In the genomic region with DNA sequence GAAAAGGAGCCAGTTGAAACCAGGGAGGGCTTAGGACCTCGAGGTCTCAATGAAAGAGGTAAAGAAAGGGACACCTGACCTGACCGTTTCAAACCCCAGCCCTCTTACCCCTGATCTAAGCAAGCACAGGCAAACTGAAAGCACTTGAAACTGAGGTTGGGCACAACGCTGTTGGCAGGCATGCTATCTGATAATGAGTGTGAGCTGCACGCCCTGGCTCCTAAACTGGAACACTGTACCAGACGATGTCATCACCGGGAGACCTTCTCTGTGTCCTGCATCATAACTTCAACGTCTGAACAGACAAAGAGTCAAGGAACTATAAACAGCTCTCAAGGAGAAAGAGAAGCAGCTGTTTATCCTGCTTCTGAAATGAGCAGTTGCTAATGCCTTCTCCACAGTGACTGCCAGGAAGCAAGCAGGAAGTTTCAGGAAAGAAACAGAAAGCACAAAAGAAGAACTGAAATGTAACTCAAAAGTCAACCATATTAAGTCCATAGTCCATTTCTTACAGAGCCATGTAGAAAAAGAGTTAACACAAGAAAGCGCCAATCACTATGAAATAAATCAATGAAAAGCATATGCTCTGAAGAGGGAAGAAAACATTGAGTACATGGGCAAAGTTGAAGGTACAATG, we compare ENCODE assay signal across 12 mouse cellular contexts.
DNase-seq lines count a peak whose midpoint lies in the region; TF ChIP-seq lines count a peak whose summit lies in the region.
"Had no signal": no experiment of that assay in that cellular context is flagged by ENCODE, and none has a peak within 500 bp of the region (broad histone marks: within the 10 kb centered on the region; RNA-seq: fewer than 3 reads in every experiment).

No protein-coding gene starts in this region.

- peaks cover 5% of the 10 kb centered on the region; the same call in 1 of the 2 replicates for H3K4me1 ChIP-seq in brown adipose tissue, adult 24 weeks (ENCODE audit: control insufficient read depth, insufficient read depth, insufficient read length, low read length)
- H3K4me1 ChIP-seq: hindbrain, embryonic 15.5 days had no signal

- DNase-seq in gastrocnemius, adult 2 months, result no peak
- no peak for DNase-seq in gastrocnemius, adult 8-10 months (ENCODE audit: low spot score in 2 of 2)
- DNase-seq in heart, postnatal 36 days, result peak; percentile 14 to 34
- peak; percentile 42 for DNase-seq in lung, postnatal 36 days
- no peak for DNase-seq in testis, postnatal 10 days (ENCODE audit: low spot score)
- no peak for DNase-seq in thymus, adult 18-20 months
- no peak for DNase-seq in adrenal gland, adult 18-20 months (ENCODE audit: low spot score in 2 of 2)
- DNase-seq: B cell, adult 2 months; left cerebral cortex, postnatal 4 days had no signal

- intact Hi-C loops in gastrocnemius, adult 2 months (cut with DNase I), result no loop called here
- intact Hi-C loops in heart, postnatal 36 days (cut with DNase I), result loop anchor here (5.0 kb wide), 1 partner anchor 154 kb away; no protein-coding TSS in a partner anchor

- H3K4me3 ChIP-seq in gastrocnemius, adult 2 months, result peak overlapping the region; percentile 38
- peak overlapping the region; percentile 6; the same call in 1 of the 2 replicates for H3K4me3 ChIP-seq in brown adipose tissue, adult 24 weeks (ENCODE audit: insufficient read depth, low read depth, low read length)
- H3K4me3 ChIP-seq: embryonic facial prominence, embryonic 12.5 days; hindbrain, embryonic 15.5 days had no signal

- no peak for TF ChIP-seq CTCF in gastrocnemius, adult 2 months (IDR thresholded peaks at IDR 0.05)

- peak overlapping the region; percentile 2; the same call in 1 of the 2 replicates for H3K27ac ChIP-seq in gastrocnemius, adult 2 months
- no peak overlapping the region for H3K27ac ChIP-seq in brown adipose tissue, adult 24 weeks (replicated peaks; ENCODE audit: low read depth, low read length)
- H3K27ac ChIP-seq: embryonic facial prominence, embryonic 12.5 days; hindbrain, embryonic 15.5 days had no signal

Comparison
In these comparisons a context has a peak if more than half of its experiments do, and no peak if none do; other contexts are left out.
1. DNase-seq: peak in heart, postnatal 36 days (2 of 2) and lung, postnatal 36 days (single experiment); none in gastrocnemius, adult 2 months (single experiment), gastrocnemius, adult 8-10 months (0 of 2), testis, postnatal 10 days (single experiment), thymus, adult 18-20 months (0 of 2) and adrenal gland, adult 18-20 months (0 of 2).